Mouse (Mus musculus) c-Kit-positive CD71-negative TER-119-negative erythroid progenitor cells, embryonic 14.5 days (primary cell): ENCODE measurements at regions not wholly inside any gene's neighbourhood (a gene's known extent, or its start where the extent isn't known, plus 50 kb on each side); places are given as distances from the start of the nearest gene placed in this dataset.

Experiments
- DNase-seq: peaks from one replicate; pipeline ENCODE4 v3.0.0-alpha.2; 2013; ENCODE audit warnings: low read depth

- DNase-seq = no peak
Measured at GRCm38 (mm10) chr5:119617856-119618255, 52.6 kb upstream of the Tbx3 start.

GRCm38 (mm10) chr5:119619906-119620305 is 50.6 kb upstream of the Tbx3 start:
- no peak for DNase-seq
